Mouse (Mus musculus) heart, embryonic 14.5 days (tissue): ENCODE results near the gene Tmem141. TPM values are rescaled to one million over a fixed set of nuclear protein-coding genes. Genes with fewer than 3 reads are reported as not detected.
A peak's percentile ranks its signal among the peaks of the same experiment; 100 is the strongest.

Experiments used
- ATAC-seq: fragments of 200-750 bp; cut with Nextera tagmentation; 2 replicates; pipeline ENCODE4 v1.8.0; 2017; ENCODE audit warnings: low read depth, moderate TSS enrichment; ENCODE audit not compliant: insufficient number of reproducible peaks, insufficient read depth, low FRiP score
- H3K27ac ChIP-seq, 2 experiments: fragments of 200-500 bp in 1 of 2; fragments of 300-500 bp in 1 of 2; sonication (generic) in 1 of 2; replicated peaks in 1 of 2; 2 replicates each; pipeline ENCODE4 v1.5.1; 2012 to 2014; ENCODE audit warnings: low read depth in 2 of 2, low read length in 2 of 2, control low read depth in 1 of 2, mild to moderate bottlenecking in 1 of 2, mixed read lengths in 1 of 2; ENCODE audit not compliant: control insufficient read depth in 1 of 2, insufficient read depth in 1 of 2
- H3K27me3 ChIP-seq: fragments of 300-500 bp; sonication (generic); 2 replicates; pipeline ENCODE4 v1.6.1; 2014; ENCODE audit warnings: mild to moderate bottlenecking, low read length, control low read depth; ENCODE audit not compliant: control insufficient read depth, insufficient read depth
- H3K36me3 ChIP-seq: fragments of 300-500 bp; sonication (generic); 2 replicates; pipeline ENCODE4 v1.6.1; 2014; ENCODE audit warnings: mild to moderate bottlenecking, control low read depth, low read length, mixed read lengths; ENCODE audit not compliant: control insufficient read depth, insufficient read depth
- H3K4me1 ChIP-seq, 2 experiments: fragments of 200-500 bp in 1 of 2; fragments of 300-500 bp in 1 of 2; sonication (generic) in 1 of 2; 2 replicates each; pipeline ENCODE4 v1.6.1; 2012 to 2014; ENCODE audit warnings: low read length in 2 of 2, control low read depth in 1 of 2, mixed read lengths in 1 of 2; ENCODE audit not compliant: control insufficient read depth in 2 of 2, insufficient read depth in 2 of 2
- H3K4me2 ChIP-seq: fragments of 300-500 bp; sonication (generic); 2 replicates; pipeline ENCODE4 v1.6.1; 2014; ENCODE audit warnings: mild to moderate bottlenecking, low read length
- H3K4me3 ChIP-seq, 2 experiments: fragments of 200-500 bp in 1 of 2; fragments of 300-500 bp in 1 of 2; sonication (generic) in 1 of 2; 2 replicates each; pipeline ENCODE4 v1.5.1; 2012 to 2014; ENCODE audit warnings: low read length in 2 of 2, mild to moderate bottlenecking in 2 of 2, control low read depth in 1 of 2, low read depth in 1 of 2, moderate library complexity in 1 of 2; ENCODE audit not compliant: control insufficient read depth in 1 of 2, insufficient read depth in 1 of 2
- H3K9ac ChIP-seq: fragments of 300-500 bp; sonication (generic); 2 replicates; pipeline ENCODE4 v1.6.1; 2014; ENCODE audit warnings: mild to moderate bottlenecking, low read length
- H3K9me3 ChIP-seq: fragments of 300-500 bp; sonication (generic); 2 replicates; pipeline ENCODE4 v1.6.1; 2016; ENCODE audit warnings: low read length, control low read depth; ENCODE audit not compliant: control insufficient read depth
- WGBS: fragments of 180-500 bp; shearing (Covaris S2); extraction: QIAGEN DNeasy Blood & Tissue Kit; methylation state at CpG from one replicate; pipeline ENCODE4 v1.1.7; 2014; 5-methylcytosine and 5-hydroxymethylcytosine counted together
- polyA plus RNA-seq: library from polyadenylated mRNA; unstranded; fragments of >200 nt; fragmentation: Nextera tagmentation; extraction: Ambion mirVana; gene quantifications from 2 replicates; pipeline ENCODE4 v1.2.1, GENCODE M21; 2014

Tmem141 gene
- polyA plus RNA-seq, 1 experiment from 2014 or later = 28.2 TPM

- no peaks in the 10 kb centered on the region for H3K9me3 ChIP-seq
- H3K4me3 ChIP-seq = no peak within 1 kb of the TSS
- ATAC-seq = no peak
- no peak within 1 kb of the TSS for H3K27ac ChIP-seq
- no peaks in the 10 kb centered on the region for H3K36me3 ChIP-seq
- no peak within 1 kb of the TSS for H3K9ac ChIP-seq
- H3K4me1 ChIP-seq = no peaks in the 10 kb centered on the region
- no peaks in the 10 kb centered on the region for H3K27me3 ChIP-seq
- H3K4me2 ChIP-seq = no peak within 1 kb of the TSS
- WGBS = 70% methylated on average over 6 of the region's 6 CpGs
These were observed 6.0 kb upstream of the Tmem141 start, which contains the start of gene Fcna for GRCm38 (mm10) chr2:25627811-25628210. Gene Fcna (minus strand): TSS chr2:25628030.

GRCm38 (mm10) chr2:25625986-25626385 is 4.2 kb upstream of the Tmem141 start:
- no peak overlapping the region for H3K4me3 ChIP-seq
- no peak overlapping the region for H3K9ac ChIP-seq
- no peak overlapping the region for H3K27ac ChIP-seq
- H3K27me3 ChIP-seq = no peaks in the 10 kb centered on the region
- ATAC-seq = no peak
- H3K4me1 ChIP-seq = peaks cover 0 to 7% of the 10 kb centered on the region in 2 experiments; a peak in 2 of 4 replicates
- H3K4me2 ChIP-seq = no peak overlapping the region
- H3K36me3 ChIP-seq = no peaks in the 10 kb centered on the region
- no peaks in the 10 kb centered on the region for H3K9me3 ChIP-seq
- 48% methylated on average over 5 of the region's 5 CpGs for WGBS

- Histone ChIP-seq H3K4me3 (no peak overlapping the region), H3K9ac (0 out of 2 replicates have a peak overlapping the region, but pooled peaks have one; percentile 69), H3K4me1 (peaks cover 0 to 7% of the 10 kb centered on the region in 2 experiments; a peak in 2 of 4 replicates), H3K27ac (no peak overlapping the region), H3K27me3 (peaks cover 34% of the 10 kb centered on the region), H3K36me3 (no peaks in the 10 kb centered on the region), H3K4me2 (peak overlapping the region; percentile 89), H3K9me3 (no peaks in the 10 kb centered on the region)
- no peak for ATAC-seq
- WGBS = 86% methylated on average over 4 of the region's 4 CpGs
These were observed 965 bp downstream of the Tmem141 start for GRCm38 (mm10) chr2:25620852-25621228.

GRCm38 (mm10) chr2:25620386-25620785 is 1.4 kb downstream of the Tmem141 start:
- ATAC-seq = no peak
- Histone ChIP-seq H3K9ac (no peak overlapping the region), H3K27ac (no peak overlapping the region), H3K27me3 (peaks cover 38% of the 10 kb centered on the region), H3K4me1 (peaks cover 0 to 7% of the 10 kb centered on the region in 2 experiments; a peak in 2 of 4 replicates), H3K36me3 (no peaks in the 10 kb centered on the region), H3K4me3 (no peak overlapping the region), H3K9me3 (no peaks in the 10 kb centered on the region), H3K4me2 (no peak overlapping the region)
- WGBS = 71% methylated on average over 6 of the region's 6 CpGs

GRCm38 (mm10) chr2:25617578-25617977 is 4.2 kb downstream of the Tmem141 start, which contains the start of gene Ccdc183:
Gene Ccdc183 (minus strand): TSS chr2:25617678.
- Histone ChIP-seq H3K4me2 (peak within 1 kb of the TSS; percentile 43; the same call in 1 of the 2 replicates), H3K27me3 (peaks cover 56% of the 10 kb centered on the region)
- no peak for ATAC-seq

GRCm38 (mm10) chr2:25616398-25616797 is 5.4 kb downstream of the Tmem141 start:
- no peak overlapping the region for H3K9ac ChIP-seq
- H3K27ac ChIP-seq = no peak overlapping the region

More at GRCm38 (mm10) chr2:25617578-25617977, 4.2 kb downstream of the Tmem141 start, which contains the start of gene Ccdc183:
- 70% methylated on average over 3 of the region's 3 CpGs for WGBS
- Histone ChIP-seq H3K9me3 (no peaks in the 10 kb centered on the region), H3K36me3 (no peaks in the 10 kb centered on the region), H3K27ac (no peak within 1 kb of the TSS), H3K4me1 (peaks cover 0 to 7% of the 10 kb centered on the region in 2 experiments; a peak in 2 of 4 replicates), H3K4me3 (no peak within 1 kb of the TSS), H3K9ac (no peak within 1 kb of the TSS)

GRCm38 (mm10) chr2:25608671-25609070 is 13.1 kb downstream of the Tmem141 start:
- WGBS = 66% methylated on average over 10 of the region's 10 CpGs
- H3K4me2 ChIP-seq = peak overlapping the region; percentile 80
- ATAC-seq = no peak
- H3K27ac ChIP-seq = peak overlapping the region; percentile 25 to 92; a peak in 1 of 4 replicates
- H3K9me3 ChIP-seq = no peaks in the 10 kb centered on the region
- H3K4me3 ChIP-seq = peak overlapping the region; percentile 86 to 100
- H3K4me1 ChIP-seq = peaks cover 7 to 16% of the 10 kb centered on the region in 2 experiments
- H3K36me3 ChIP-seq = peaks cover 4% of the 10 kb centered on the region; the same call in 1 of the 2 replicates
- H3K27me3 ChIP-seq = 0 out of 2 replicates have a peak, but pooled peaks cover 5% of the 10 kb centered on the region
- H3K9ac ChIP-seq = peak overlapping the region; percentile 95; the same call in 1 of the 2 replicates

More at GRCm38 (mm10) chr2:25616398-25616797, 5.4 kb downstream of the Tmem141 start:
- H3K4me2 ChIP-seq = peak overlapping the region; percentile 43
- ATAC-seq = no peak
- H3K4me1 ChIP-seq = peaks cover 0 to 3% of the 10 kb centered on the region in 2 experiments; a peak in 2 of 4 replicates
- H3K9me3 ChIP-seq = no peaks in the 10 kb centered on the region
- peaks cover 56% of the 10 kb centered on the region for H3K27me3 ChIP-seq
- 13% methylated on average over 22 of the region's 22 CpGs for WGBS
- H3K4me3 ChIP-seq = 0 out of 4 replicates have a peak overlapping the region, but pooled peaks of 1 of the 2 experiments have one; percentile 9
- no peaks in the 10 kb centered on the region for H3K36me3 ChIP-seq
